Mouse (Mus musculus) cortical plate, adult 2 months (tissue): ENCODE data around the gene Mcoln3. TPM values are rescaled to one million over a fixed set of nuclear protein-coding genes. Genes with fewer than 3 reads are reported as not detected.

Experiments
- H3K27ac ChIP-seq: fragments of 200-500 bp; 2 replicates; pipeline ENCODE4 v1.5.1; 2012; ENCODE audit warnings: low read length, control low read depth, inconsistent platforms; ENCODE audit not compliant: insufficient read depth
- H3K4me1 ChIP-seq: fragments of 200-500 bp; 2 replicates; pipeline ENCODE4 v1.6.1; 2011; ENCODE audit warnings: low read length; ENCODE audit not compliant: control insufficient read depth, insufficient read depth
- H3K4me3 ChIP-seq: fragments of 200-500 bp; 2 replicates; pipeline ENCODE4 v1.5.1; 2011; ENCODE audit warnings: mild to moderate bottlenecking, low read length, control low read depth; ENCODE audit not compliant: insufficient read depth
- CTCF ChIP-seq: fragments of 200-500 bp; IDR thresholded peaks from 2 replicates; pipeline ENCODE4 v1.5.1; 2011; ENCODE audit warnings: mild to moderate bottlenecking, control low read depth, low read length; ENCODE audit not compliant: insufficient read depth; ENCODE audit errors: extremely low read depth
- POLR2A ChIP-seq: fragments of 200-500 bp; IDR thresholded peaks from 2 replicates; pipeline ENCODE4 v1.6.1; 2011; ENCODE audit warnings: mild to moderate bottlenecking, low read length, control low read depth; ENCODE audit not compliant: insufficient read depth; ENCODE audit errors: extremely low read depth
- polyA plus RNA-seq: library from polyadenylated mRNA; depleted of rRNA; stranded (reverse); fragments of >200 nt; gene quantifications from 2 replicates; pipeline ENCODE4 v1.2.3, GENCODE M21; 2012

Mcoln3 gene
- polyA plus RNA-seq, 1 experiment, result not detected

- TF ChIP-seq POLR2A (no peak), CTCF (no peak)
- Histone ChIP-seq H3K4me3 (no peak overlapping the region), H3K27ac (no peak overlapping the region), H3K4me1 (no peaks in the 10 kb centered on the region)
These were observed 40.8 kb downstream of the Mcoln3 start for GRCm38 (mm10) chr3:146158039-146158438.

- TF ChIP-seq POLR2A (no peak), CTCF (no peak)
- H3K27ac ChIP-seq, result no peak overlapping the region
- H3K4me1 ChIP-seq, result no peaks in the 10 kb centered on the region
- no peak overlapping the region for H3K4me3 ChIP-seq
These were observed 42.1 kb downstream of the Mcoln3 start for GRCm38 (mm10) chr3:146159360-146159759.

GRCm38 (mm10) chr3:146162197-146162596, 44.9 kb downstream of the Mcoln3 start:
- H3K4me3 ChIP-seq, result no peak overlapping the region
- H3K4me1 ChIP-seq, result no peaks in the 10 kb centered on the region
- H3K27ac ChIP-seq, result no peak overlapping the region
- TF ChIP-seq CTCF, result no peak
- no peak for TF ChIP-seq POLR2A

- H3K4me3 ChIP-seq, result no peak overlapping the region
- no peaks in the 10 kb centered on the region for H3K4me1 ChIP-seq
- no peak overlapping the region for H3K27ac ChIP-seq
- no peak for TF ChIP-seq CTCF
- no peak for TF ChIP-seq POLR2A
These were observed 52.1 kb downstream of the Mcoln3 start for GRCm38 (mm10) chr3:146169356-146169755.

- no peak overlapping the region for H3K27ac ChIP-seq
- H3K4me3 ChIP-seq, result no peak overlapping the region
- TF ChIP-seq CTCF (no peak), POLR2A (no peak)
- no peaks in the 10 kb centered on the region for H3K4me1 ChIP-seq
These were observed 55.8 kb downstream of the Mcoln3 start for GRCm38 (mm10) chr3:146173030-146173429.

GRCm38 (mm10) chr3:146174215-146174614, 57.0 kb downstream of the Mcoln3 start:
- Histone ChIP-seq H3K27ac (no peak overlapping the region), H3K4me3 (no peak overlapping the region), H3K4me1 (no peaks in the 10 kb centered on the region)
- TF ChIP-seq POLR2A, result no peak
- TF ChIP-seq CTCF, result no peak

- H3K4me1 ChIP-seq, result no peaks in the 10 kb centered on the region
- TF ChIP-seq CTCF, result no peak
- no peak for TF ChIP-seq POLR2A
- H3K27ac ChIP-seq, result no peak overlapping the region
- no peak overlapping the region for H3K4me3 ChIP-seq
These were observed 60.0 kb downstream of the Mcoln3 start for GRCm38 (mm10) chr3:146177295-146177694.

- TF ChIP-seq POLR2A (no peak), CTCF (peak; percentile 58)
- no peak overlapping the region for H3K4me3 ChIP-seq
- no peak overlapping the region for H3K27ac ChIP-seq
- H3K4me1 ChIP-seq, result no peaks in the 10 kb centered on the region
These were observed 60.7 kb downstream of the Mcoln3 start for GRCm38 (mm10) chr3:146177748-146178582.

- no peaks in the 10 kb centered on the region for H3K4me1 ChIP-seq
- no peak overlapping the region for H3K4me3 ChIP-seq
- no peak for TF ChIP-seq CTCF
- TF ChIP-seq POLR2A, result no peak
- H3K27ac ChIP-seq, result no peak overlapping the region
These were observed 63.1 kb downstream of the Mcoln3 start for GRCm38 (mm10) chr3:146180341-146180740.

GRCm38 (mm10) chr3:146180986-146181385, 63.7 kb downstream of the Mcoln3 start:
- Histone ChIP-seq H3K4me1 (no peaks in the 10 kb centered on the region), H3K27ac (no peak overlapping the region), H3K4me3 (no peak overlapping the region)
- peak; percentile 42 for TF ChIP-seq CTCF
- TF ChIP-seq POLR2A, result no peak
